Mouse (Mus musculus) MEL (cell line): ENCODE data around the gene Trafd1. TPM values are rescaled to one million over a fixed set of nuclear protein-coding genes. Genes with fewer than 3 reads are reported as not detected.

Experiments used
- DNase-seq: peaks from one replicate; pipeline ENCODE4 v3.0.0; 2011; ENCODE audit warnings: low read depth, low spot score
- H3K27ac ChIP-seq: 2 replicates; pipeline ENCODE4 v1.5.1; 2012; ENCODE audit warnings: low read depth, mild to moderate bottlenecking, control low read depth, low read length, moderate library complexity; ENCODE audit not compliant: control insufficient read depth
- H3K27me3 ChIP-seq, 2 experiments: fragments of 150-350 bp in 1 of 2; sonication (generic) in 1 of 2; 2 replicates each; pipeline ENCODE4 v1.6.1; 2012; ENCODE audit warnings: low read length in 2 of 2, mild to moderate bottlenecking in 2 of 2, improper control_type of control experiment in 1 of 2, moderate library complexity in 1 of 2; ENCODE audit not compliant: insufficient read depth in 2 of 2, control insufficient read depth in 1 of 2
- H3K36me3 ChIP-seq, 2 experiments: 2 replicates each; pipeline ENCODE4 v1.6.1; 2012 to 2014; ENCODE audit warnings: low read length in 2 of 2, improper control_type of control experiment in 1 of 2, inconsistent platforms in 1 of 2, mild to moderate bottlenecking in 1 of 2; ENCODE audit not compliant: insufficient read depth in 2 of 2, control insufficient read depth in 1 of 2
- H3K4me1 ChIP-seq, 2 experiments: fragments of 150-350 bp in 1 of 2; sonication (generic) in 1 of 2; 2 replicates each; pipeline ENCODE4 v1.6.1; 2012; ENCODE audit warnings: low read length in 2 of 2, improper control_type of control experiment in 1 of 2, mild to moderate bottlenecking in 1 of 2; ENCODE audit not compliant: insufficient read depth in 2 of 2, control insufficient read depth in 1 of 2
- H3K4me3 ChIP-seq, 2 experiments: fragments of 150-350 bp in 1 of 2; sonication (generic) in 1 of 2; 2 replicates each; pipeline ENCODE4 v1.5.1; 2012; ENCODE audit warnings: low read depth in 2 of 2, low read length in 2 of 2, mild to moderate bottlenecking in 2 of 2, moderate library complexity in 2 of 2, control low read depth in 1 of 2, improper control_type of control experiment in 1 of 2; ENCODE audit not compliant: control insufficient read depth in 1 of 2, insufficient read depth in 1 of 2
- H3K79me2 ChIP-seq: 2 replicates; pipeline ENCODE4 v1.6.1; 2012; ENCODE audit warnings: mild to moderate bottlenecking, low read length, moderate library complexity; ENCODE audit not compliant: control insufficient read depth, poor library complexity, insufficient read depth
- H3K9ac ChIP-seq: 2 replicates; pipeline ENCODE4 v1.6.1; 2012; ENCODE audit warnings: low read depth, mild to moderate bottlenecking, control low read depth, low read length, moderate library complexity; ENCODE audit not compliant: control insufficient read depth, poor library complexity, severe bottlenecking
- H3K9me3 ChIP-seq: fragments of 150-350 bp; sonication (generic); replicated peaks from 2 replicates; pipeline ENCODE4 v1.6.1; 2012; ENCODE audit warnings: mild to moderate bottlenecking, low read length, improper control_type of control experiment, moderate library complexity; ENCODE audit not compliant: insufficient read depth
- BHLHE40 ChIP-seq: IDR thresholded peaks from 2 replicates; pipeline ENCODE4 v1.6.1; 2012; ENCODE audit warnings: low read depth, mild to moderate bottlenecking, inconsistent platforms, low read length, improper control_type of control experiment, borderline replicate concordance
- CTCF ChIP-seq, 3 experiments: IDR thresholded peaks in 2 of 3; conservative IDR thresholded peaks in 1 of 3; 2 replicates each; pipeline ENCODE4 v1.5.1; 2011 to 2012; ENCODE audit warnings: low read length in 3 of 3, low read depth in 2 of 3, mild to moderate bottlenecking in 2 of 3, improper control_type of control experiment in 1 of 3, inconsistent platforms in 1 of 3, mixed read lengths in 1 of 3, moderate library complexity in 1 of 3; ENCODE audit not compliant: control insufficient read depth in 1 of 3, insufficient read depth in 1 of 3, poor library complexity in 1 of 3, severe bottlenecking in 1 of 3
- E2F4 ChIP-seq: IDR thresholded peaks from 2 replicates; pipeline ENCODE4 v1.6.1; 2011; ENCODE audit warnings: low read depth, low read length, improper control_type of control experiment, borderline replicate concordance
- ETS1 ChIP-seq: IDR thresholded peaks from 2 replicates; pipeline ENCODE4 v1.6.1; 2012; ENCODE audit warnings: low read depth, mild to moderate bottlenecking, inconsistent platforms, low read length, improper control_type of control experiment, moderate library complexity
- GABPA ChIP-seq: IDR thresholded peaks from 2 replicates; pipeline ENCODE4 v1.6.1; 2012; ENCODE audit warnings: low read depth, mild to moderate bottlenecking, inconsistent platforms, low read length, improper control_type of control experiment, moderate library complexity
- GATA1 ChIP-seq: IDR thresholded peaks from 2 replicates; pipeline ENCODE4 v1.6.1; 2011; ENCODE audit warnings: low read depth, low read length, improper control_type of control experiment
- HCFC1 ChIP-seq: IDR thresholded peaks from 2 replicates; pipeline ENCODE4 v1.6.1; 2012; ENCODE audit warnings: low read depth, mild to moderate bottlenecking, inconsistent platforms, low read length, improper control_type of control experiment, moderate library complexity
- JUND ChIP-seq: IDR thresholded peaks from 2 replicates; pipeline ENCODE4 v1.6.1; 2011; ENCODE audit warnings: low read depth, mild to moderate bottlenecking, improper control_type of control experiment, low read length
- MAFK ChIP-seq: IDR thresholded peaks from 2 replicates; pipeline ENCODE4 v1.6.1; 2011; ENCODE audit warnings: low read depth, mild to moderate bottlenecking, low read length, improper control_type of control experiment, borderline replicate concordance
- MAX ChIP-seq: IDR thresholded peaks from 2 replicates; pipeline ENCODE4 v1.6.1; 2011; ENCODE audit warnings: low read length, improper control_type of control experiment
- MEF2A ChIP-seq: IDR thresholded peaks from 2 replicates; pipeline ENCODE4 v1.6.1; 2014; ENCODE audit warnings: low read depth, mild to moderate bottlenecking, inconsistent platforms, low read length, improper control_type of control experiment; ENCODE audit not compliant: poor library complexity, insufficient replicate concordance, severe bottlenecking; ENCODE audit errors: extremely low read depth
- MXI1 ChIP-seq: IDR thresholded peaks from 2 replicates; pipeline ENCODE4 v1.6.1; 2011; ENCODE audit warnings: mild to moderate bottlenecking, low read depth, low read length, improper control_type of control experiment
- NELFE ChIP-seq: IDR thresholded peaks from 2 replicates; pipeline ENCODE4 v1.6.1; 2011; ENCODE audit warnings: low read depth, low read length, improper control_type of control experiment
- NRF1 ChIP-seq: IDR thresholded peaks from 2 replicates; pipeline ENCODE4 v1.6.1; 2014; ENCODE audit warnings: low read depth, mild to moderate bottlenecking, inconsistent platforms, low read length, improper control_type of control experiment, moderate library complexity; ENCODE audit not compliant: poor library complexity, insufficient read depth, severe bottlenecking
- POLR2A ChIP-seq, 2 experiments: IDR thresholded peaks; 2 replicates each; pipeline ENCODE4 v1.6.1; 2011 to 2012; ENCODE audit warnings: low read length in 2 of 2, mild to moderate bottlenecking in 2 of 2, control low read depth in 1 of 2, improper control_type of control experiment in 1 of 2, low read depth in 1 of 2, moderate library complexity in 1 of 2; ENCODE audit not compliant: control insufficient read depth in 1 of 2, insufficient read depth in 1 of 2, poor library complexity in 1 of 2
- POLR2AphosphoS2 ChIP-seq: IDR thresholded peaks from 2 replicates; pipeline ENCODE4 v1.6.1; 2011; ENCODE audit warnings: low read length, improper control_type of control experiment
- POLR2AphosphoS5 ChIP-seq: IDR thresholded peaks from 2 replicates; pipeline ENCODE4 v1.6.1; 2012; ENCODE audit warnings: low read depth, borderline replicate concordance, mild to moderate bottlenecking, inconsistent platforms, low read length, moderate library complexity, mixed read lengths
- RAD21 ChIP-seq: IDR thresholded peaks from 2 replicates; pipeline ENCODE4 v1.6.1; 2011; ENCODE audit warnings: mild to moderate bottlenecking, low read depth, low read length, improper control_type of control experiment
- SIN3A ChIP-seq: IDR thresholded peaks from 2 replicates; pipeline ENCODE4 v1.6.1; 2012; ENCODE audit warnings: low read length, improper control_type of control experiment, inconsistent platforms
- TBP ChIP-seq: IDR thresholded peaks from 2 replicates; pipeline ENCODE4 v1.8.0; 2011; ENCODE audit warnings: low read depth, low read length, improper control_type of control experiment
- TCF12 ChIP-seq: IDR thresholded peaks from 2 replicates; pipeline ENCODE4 v1.6.1; 2014; ENCODE audit warnings: low read depth, mild to moderate bottlenecking, inconsistent platforms, low read length, improper control_type of control experiment, moderate library complexity
- UBTF ChIP-seq: IDR thresholded peaks from 2 replicates; pipeline ENCODE4 v1.6.1; 2012; ENCODE audit warnings: low read depth, mild to moderate bottlenecking, inconsistent platforms, low read length, improper control_type of control experiment, moderate library complexity, borderline replicate concordance; ENCODE audit not compliant: insufficient read depth
- ZC3H11A ChIP-seq: IDR thresholded peaks from 2 replicates; pipeline ENCODE4 v1.6.1; 2012; ENCODE audit warnings: low read depth, mild to moderate bottlenecking, inconsistent platforms, low read length, improper control_type of control experiment
- ZKSCAN1 ChIP-seq: IDR thresholded peaks from 2 replicates; pipeline ENCODE4 v1.6.1; 2012; ENCODE audit warnings: low read depth, mild to moderate bottlenecking, inconsistent platforms, low read length, improper control_type of control experiment, moderate library complexity
- ZMIZ1 ChIP-seq: IDR thresholded peaks from 2 replicates; pipeline ENCODE4 v1.6.1; 2012; ENCODE audit warnings: low read depth, mild to moderate bottlenecking, inconsistent platforms, low read length, improper control_type of control experiment, moderate library complexity
- ZNF384 ChIP-seq: IDR thresholded peaks from 2 replicates; pipeline ENCODE4 v1.6.1; 2012; ENCODE audit warnings: low read depth, mild to moderate bottlenecking, inconsistent platforms, low read length, improper control_type of control experiment
- polyA plus RNA-seq, 2 experiments: library from polyadenylated mRNA; stranded (reverse) in 1 of 2; unstranded in 1 of 2; fragments of >175 nt in 1 of 2; fragments of >200 nt in 1 of 2; gene quantifications; 2 replicates each; pipeline versions ENCODE4 v1.2.1 to v1.2.4; 2012; ENCODE audit warnings: low replicate concordance in 2 of 2, low read depth in 1 of 2; ENCODE audit not compliant: insufficient read length in 2 of 2, insufficient read depth in 1 of 2, missing spikeins in 1 of 2
- total RNA-seq: library from RNA; depleted of rRNA; stranded (reverse); fragments of 300-350 nt; gene quantifications from 2 replicates; pipeline ENCODE4 v1.2.3, GENCODE M21; 2012

Trafd1 gene
- total and polyA plus RNA-seq, 3 experiments = 12.9 to 21.4 TPM; not detected in 1

- no peak overlapping the region for H3K9ac ChIP-seq
- H3K79me2 ChIP-seq = no peaks in the 10 kb centered on the region
- no peak for DNase-seq
- no peak overlapping the region for H3K4me3 ChIP-seq
- no peaks in the 10 kb centered on the region for H3K4me1 ChIP-seq
- no peak overlapping the region for H3K27ac ChIP-seq
- TF ChIP-seq MAFK = no peak
- TF ChIP-seq MXI1 = no peak
- no peak for TF ChIP-seq ZKSCAN1
- no peak for TF ChIP-seq HCFC1
- TF ChIP-seq E2F4 = no peak
- no peak for TF ChIP-seq POLR2AphosphoS2
- no peak for TF ChIP-seq GABPA
- no peak for TF ChIP-seq CTCF (IDR thresholded peaks at IDR 0.05 in 2 of 3, conservative IDR thresholded peaks at IDR 0.05 in 1 of 3; ENCODE audit: control insufficient read depth in 1 of 3, insufficient read depth in 1 of 3, low read depth in 2 of 3, low read length in 3 of 3, poor library complexity in 1 of 3, severe bottlenecking in 1 of 3)
- TF ChIP-seq MAX = no peak
- TF ChIP-seq NELFE = no peak
- TF ChIP-seq POLR2A (IDR thresholded peaks at IDR 0.05; ENCODE audit: control insufficient read depth in 1 of 2, insufficient read depth in 1 of 2, low read depth in 1 of 2, low read length in 2 of 2, poor library complexity in 1 of 2) = no peak
- no peak for TF ChIP-seq TCF12
- no peak for TF ChIP-seq SIN3A
- TF ChIP-seq GATA1 = no peak
- no peak for TF ChIP-seq UBTF
- TF ChIP-seq ETS1 = no peak
- TF ChIP-seq RAD21 = no peak
- H3K36me3 ChIP-seq = peaks cover 0 to 2% of the 10 kb centered on the region in 2 experiments; a peak in 1 of 4 replicates
- no peaks in the 10 kb centered on the region for H3K27me3 ChIP-seq
- H3K9me3 ChIP-seq = no peaks in the 10 kb centered on the region
Observed at GRCm38 (mm10) chr5:121342490-121342889, 42.9 kb downstream of the Trafd1 start.

- TF ChIP-seq RAD21 (no peak), POLR2AphosphoS2 (no peak), SIN3A (no peak), ZKSCAN1 (no peak), UBTF (no peak), JUND (no peak), BHLHE40 (no peak), ZMIZ1 (no peak), NRF1 (no peak), TCF12 (no peak), MEF2A (no peak), GATA1 (no peak), ZC3H11A (no peak), ZNF384 (no peak), POLR2AphosphoS5 (no peak), TBP (no peak)
- no peaks in the 10 kb centered on the region for H3K27me3 ChIP-seq
- H3K4me1 ChIP-seq = no peaks in the 10 kb centered on the region
- H3K27ac ChIP-seq = no peak overlapping the region
- DNase-seq = peak; percentile 31
- no peak overlapping the region for H3K9ac ChIP-seq
- H3K79me2 ChIP-seq = no peaks in the 10 kb centered on the region
- H3K36me3 ChIP-seq = peaks cover 0 to 3% of the 10 kb centered on the region in 2 experiments; a peak in 1 of 4 replicates
- no peak overlapping the region for H3K4me3 ChIP-seq
- no peaks in the 10 kb centered on the region for H3K9me3 ChIP-seq
Observed at GRCm38 (mm10) chr5:121340965-121341473, 44.4 kb downstream of the Trafd1 start.
